Mouse (Mus musculus) heart, postnatal 14 days (tissue): ENCODE measurements around the gene Klf6. TPM values are rescaled to one million over a fixed set of nuclear protein-coding genes. Genes with fewer than 3 reads are reported as not detected.

Source experiments
- DNase-seq, 2 experiments: peaks; one replicate each; pipeline ENCODE4 v3.0.0; 2021 to 2022
- intact Hi-C: fragments of 180-260 bp; cut with DNase I; formaldehyde crosslinking; loops from one replicate; pipeline ENCODE4 v1.15.1; 2025
- microRNA-seq, 2 experiments: library from miRNA; unstranded; fragments of <30 nt; microRNA quantifications; one replicate each; pipeline ENCODE4 v1.2.0; 2021 to 2022
- total RNA-seq, 2 experiments: library from RNA; stranded (reverse); gene quantifications; 2 replicates each; pipeline ENCODE4 v1.2.3; 2021

Klf6 gene
- total RNA-seq, 2 experiments from 2014 or later = 76.8 to 80.6 TPM

GRCm38 (mm10) chr13:5894910-5895309 lies 33.6 kb downstream of the Klf6 start:
- intact Hi-C loops = no loop called here
- DNase-seq = no peak

- no peak for DNase-seq
- intact Hi-C loops = no loop called here
Observed at GRCm38 (mm10) chr13:5895851-5896250, 34.6 kb downstream of the Klf6 start.

- DNase-seq = no peak
- intact Hi-C loops = no loop called here
Observed at GRCm38 (mm10) chr13:5897176-5897959, 36.1 kb downstream of the Klf6 start.

- no peak for DNase-seq
- intact Hi-C loops = no loop called here
Observed at GRCm38 (mm10) chr13:5899021-5899420, 37.7 kb downstream of the Klf6 start.

- DNase-seq = no peak
- intact Hi-C loops = no loop called here
Observed at GRCm38 (mm10) chr13:5899641-5900040, 38.4 kb downstream of the Klf6 start.

- intact Hi-C loops = no loop called here
- no peak for DNase-seq
Observed at GRCm38 (mm10) chr13:5913201-5913600, 51.9 kb downstream of the Klf6 start.

GRCm38 (mm10) chr13:5917360-5917759 lies 56.1 kb downstream of the Klf6 start:
- DNase-seq = no peak
- intact Hi-C loops = no loop called here

- intact Hi-C loops = no loop called here
- DNase-seq = no peak
Observed at GRCm38 (mm10) chr13:5919966-5920365, 58.7 kb downstream of the Klf6 start.

Small RNAs within 50 kb of the gene (microRNA-seq; reads per million reads assigned to microRNA genes)
- 0 reads per million in 2 experiments for gene Gm26043
